Mouse (Mus musculus) limb, embryonic 12.5 days (tissue): ENCODE measurements around the gene Egf. TPM values are rescaled to one million over a fixed set of nuclear protein-coding genes. Genes with fewer than 3 reads are reported as not detected.
A peak's percentile ranks its signal among the peaks of the same experiment; 100 is the strongest.
"Not testable (repeated sequence)": the region's sequence is repeated elsewhere in the genome, so short reads cannot be mapped to it uniquely, and the experiment has no call there.

Source experiments
- ATAC-seq: fragments of 200-750 bp; cut with Nextera tagmentation; 2 replicates; pipeline ENCODE4 v1.8.0; 2017; ENCODE audit warnings: low read depth, moderate TSS enrichment; ENCODE audit not compliant: insufficient number of reproducible peaks, insufficient read depth, low FRiP score, low TSS enrichment
- H3K27ac ChIP-seq: fragments of 300-500 bp; sonication (generic); 2 replicates; pipeline ENCODE4 v1.5.1; 2016; ENCODE audit warnings: mild to moderate bottlenecking, moderate library complexity
- H3K27me3 ChIP-seq: fragments of 300-500 bp; sonication (generic); 2 replicates; pipeline ENCODE4 v1.6.1; 2016; ENCODE audit warnings: mild to moderate bottlenecking, moderate library complexity
- H3K36me3 ChIP-seq: fragments of 300-500 bp; sonication (generic); 2 replicates; pipeline ENCODE4 v1.6.1; 2016; ENCODE audit warnings: mild to moderate bottlenecking, moderate library complexity
- H3K4me1 ChIP-seq: fragments of 300-500 bp; sonication (generic); replicated peaks from 2 replicates; pipeline ENCODE4 v1.6.1; 2016
- H3K4me2 ChIP-seq: fragments of 300-500 bp; sonication (generic); 2 replicates; pipeline ENCODE4 v1.6.1; 2016; ENCODE audit warnings: mild to moderate bottlenecking, moderate library complexity
- H3K4me3 ChIP-seq: fragments of 300-500 bp; sonication (generic); replicated peaks from 2 replicates; pipeline ENCODE4 v1.5.1; 2016; ENCODE audit warnings: mild to moderate bottlenecking
- H3K9ac ChIP-seq: fragments of 300-500 bp; sonication (generic); replicated peaks from 2 replicates; pipeline ENCODE4 v1.6.1; 2016; ENCODE audit warnings: mild to moderate bottlenecking, moderate library complexity
- H3K9me3 ChIP-seq: fragments of 300-500 bp; sonication (generic); 2 replicates; pipeline ENCODE4 v1.6.1; 2016; ENCODE audit warnings: mild to moderate bottlenecking, moderate library complexity
- WGBS: fragments of 180-500 bp; shearing (Covaris S2); methylation state at CpG from one replicate; pipeline ENCODE4 v1.1.7; 2016; 5-methylcytosine and 5-hydroxymethylcytosine counted together
- polyA plus RNA-seq: library from polyadenylated mRNA; unstranded; fragments of >200 nt; fragmentation: Nextera tagmentation; extraction: Ambion mirVana; gene quantifications from 2 replicates; pipeline ENCODE4 v1.2.1, GENCODE M21; 2016

The Egf gene
- polyA plus RNA-seq, 1 experiment from 2014 or later = 2.0 TPM

- H3K4me2 ChIP-seq, H3K27ac ChIP-seq, H3K9me3 ChIP-seq, H3K4me1 ChIP-seq, H3K36me3 ChIP-seq, H3K9ac ChIP-seq, ATAC-seq, H3K4me3 ChIP-seq: not testable (repeated sequence)
- peaks cover 33% of the 10 kb centered on the region for H3K27me3 ChIP-seq
- 90% methylated on average over 1 of the region's 1 CpGs for WGBS
These were observed 2.5 kb upstream of the Egf start for GRCm38 (mm10) chr3:129757599-129757998.

DNA sequence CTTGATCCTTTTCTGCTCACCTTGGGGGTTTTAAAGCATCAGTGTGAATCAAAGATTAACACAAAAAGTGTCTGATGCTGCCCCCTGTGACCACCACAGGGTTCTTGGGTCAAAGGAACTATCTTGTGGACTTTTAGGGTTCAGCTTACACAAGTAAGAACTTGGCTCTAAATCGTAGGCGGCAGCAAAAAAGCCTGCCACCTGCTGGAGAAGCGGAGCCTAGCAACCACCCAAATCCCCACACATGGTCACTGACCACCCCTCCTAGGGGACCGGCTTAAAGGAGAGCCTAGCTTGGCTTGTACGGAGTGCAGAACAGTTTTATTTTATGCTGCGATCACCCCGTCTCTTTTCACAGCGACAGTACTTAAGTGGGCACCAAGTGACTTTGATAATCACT lies 10.3 kb downstream of the Egf start:
- Histone ChIP-seq H3K27ac (no peak overlapping the region), H3K4me1 (peaks cover 11% of the 10 kb centered on the region; the same call in 1 of the 2 replicates), H3K4me2 (no peak overlapping the region), H3K27me3 (no peaks in the 10 kb centered on the region), H3K4me3 (no peak overlapping the region), H3K9me3 (no peaks in the 10 kb centered on the region), H3K36me3 (no peaks in the 10 kb centered on the region), H3K9ac (no peak overlapping the region)
- WGBS = 69% methylated on average over 8 of the region's 8 CpGs
- no peak; the same call in 1 of the 2 replicates for ATAC-seq

DNA sequence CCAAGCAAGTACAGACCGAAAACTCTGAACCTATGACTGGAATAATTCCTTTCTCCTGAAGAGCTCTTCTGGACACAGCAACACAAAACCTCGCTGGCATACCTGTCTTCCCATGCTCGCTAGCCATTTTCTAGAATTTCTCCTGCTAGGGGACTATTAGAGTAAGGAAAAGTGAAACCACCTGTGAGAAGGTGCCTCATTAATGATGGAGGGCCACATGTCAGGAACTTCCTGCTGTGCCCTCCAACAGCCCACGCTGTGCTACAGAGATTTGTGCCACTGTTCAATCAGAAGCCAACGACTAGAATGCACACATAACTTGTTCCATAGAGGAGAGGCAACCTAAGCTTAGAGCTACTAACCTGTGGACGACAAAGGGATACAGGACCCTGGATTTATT lies 12.3 kb downstream of the Egf start:
- H3K4me2 ChIP-seq = no peak overlapping the region
- H3K4me1 ChIP-seq = peaks cover 23% of the 10 kb centered on the region
- H3K36me3 ChIP-seq = no peaks in the 10 kb centered on the region
- no peak for ATAC-seq
- H3K9ac ChIP-seq = no peak overlapping the region
- no peak overlapping the region for H3K27ac ChIP-seq
- no peaks in the 10 kb centered on the region for H3K27me3 ChIP-seq
- no peaks in the 10 kb centered on the region for H3K9me3 ChIP-seq
- WGBS = 32% methylated on average over 6 of the region's 6 CpGs
- H3K4me3 ChIP-seq = no peak overlapping the region

GRCm38 (mm10) chr3:129738291-129739183 lies 16.6 kb downstream of the Egf start:
- Histone ChIP-seq H3K27ac (no peak overlapping the region), H3K9me3 (no peaks in the 10 kb centered on the region), H3K4me2 (peak overlapping the region; percentile 24), H3K4me3 (no peak overlapping the region), H3K27me3 (no peaks in the 10 kb centered on the region), H3K4me1 (peaks cover 23% of the 10 kb centered on the region), H3K36me3 (no peaks in the 10 kb centered on the region), H3K9ac (no peak overlapping the region)
- ATAC-seq = no peak
- 36% methylated on average over 16 of the region's 16 CpGs for WGBS

- Histone ChIP-seq H3K27me3 (no peaks in the 10 kb centered on the region), H3K4me1 (no peaks in the 10 kb centered on the region), H3K4me2 (no peak overlapping the region), H3K9ac (no peak overlapping the region), H3K36me3 (no peaks in the 10 kb centered on the region), H3K4me3 (no peak overlapping the region), H3K9me3 (no peaks in the 10 kb centered on the region), H3K27ac (no peak overlapping the region)
- no peak for ATAC-seq
- WGBS = 86% methylated on average over 6 of the region's 6 CpGs
These were observed 23.5 kb downstream of the Egf start for GRCm38 (mm10) chr3:129731636-129732035.

- 27% methylated on average over 8 of the region's 8 CpGs for WGBS
- no peak for ATAC-seq
- Histone ChIP-seq H3K9ac (no peak overlapping the region), H3K9me3 (no peaks in the 10 kb centered on the region), H3K27me3 (no peaks in the 10 kb centered on the region), H3K36me3 (no peaks in the 10 kb centered on the region), H3K27ac (no peak overlapping the region), H3K4me1 (no peaks in the 10 kb centered on the region), H3K4me3 (no peak overlapping the region), H3K4me2 (no peak overlapping the region)
These were observed 24.7 kb downstream of the Egf start for GRCm38 (mm10) chr3:129730426-129730825.

- Histone ChIP-seq H3K27me3 (no peaks in the 10 kb centered on the region), H3K36me3 (no peaks in the 10 kb centered on the region), H3K4me2 (no peak overlapping the region), H3K4me3 (no peak overlapping the region), H3K9ac (no peak overlapping the region), H3K9me3 (no peaks in the 10 kb centered on the region), H3K27ac (no peak overlapping the region), H3K4me1 (no peaks in the 10 kb centered on the region)
- 81% methylated on average over 5 of the region's 5 CpGs for WGBS
- no peak for ATAC-seq
These were observed 25.2 kb downstream of the Egf start for GRCm38 (mm10) chr3:129729916-129730315.

- Histone ChIP-seq H3K9me3 (no peaks in the 10 kb centered on the region), H3K36me3 (no peaks in the 10 kb centered on the region), H3K4me1 (peaks cover 3% of the 10 kb centered on the region; the same call in 1 of the 2 replicates), H3K9ac (no peak overlapping the region), H3K4me3 (peak overlapping the region; percentile 43), H3K27ac (no peak overlapping the region), H3K4me2 (peak overlapping the region; percentile 68), H3K27me3 (no peaks in the 10 kb centered on the region)
- WGBS = 71% methylated on average over 5 of the region's 5 CpGs
- ATAC-seq = no peak
These were observed 29.5 kb downstream of the Egf start for GRCm38 (mm10) chr3:129725592-129725991.

- H3K4me2 ChIP-seq = peak overlapping the region; percentile 68
- H3K4me3 ChIP-seq = peak overlapping the region; percentile 43
- peak overlapping the region; percentile 14 for H3K9ac ChIP-seq
- ATAC-seq = peak; percentile 92
- H3K36me3 ChIP-seq = no peaks in the 10 kb centered on the region
- no peaks in the 10 kb centered on the region for H3K27me3 ChIP-seq
- H3K27ac ChIP-seq = 0 out of 2 replicates have a peak overlapping the region, but pooled peaks have one; percentile 1
- under 1% methylated on average over 24 of the region's 24 CpGs for WGBS
- H3K4me1 ChIP-seq = peaks cover 3% of the 10 kb centered on the region; the same call in 1 of the 2 replicates
- no peaks in the 10 kb centered on the region for H3K9me3 ChIP-seq
These were observed 30.1 kb downstream of the Egf start for GRCm38 (mm10) chr3:129724961-129725501.

DNA sequence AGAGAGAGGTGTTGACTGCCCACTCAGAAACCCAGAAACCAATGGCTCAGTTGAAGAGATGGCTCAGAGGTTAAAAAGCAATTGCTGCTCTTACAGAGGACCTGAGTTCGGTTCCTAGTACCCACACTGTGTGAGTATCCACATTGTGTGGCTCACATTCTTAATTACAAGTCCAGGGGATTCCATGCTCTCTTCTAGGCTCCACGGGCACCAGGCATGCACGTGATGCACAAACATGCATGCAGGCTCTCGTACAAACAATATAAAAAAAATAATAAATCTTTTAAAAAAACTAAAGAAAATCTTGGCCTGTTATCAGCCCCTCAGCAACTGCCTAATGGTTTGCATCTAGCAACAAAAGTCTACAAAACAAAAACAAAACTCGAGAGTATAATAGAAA lies 30.6 kb downstream of the Egf start:
- no peak for ATAC-seq
- 69% methylated on average over 5 of the region's 5 CpGs for WGBS
- peak overlapping the region; percentile 43 for H3K4me3 ChIP-seq
- H3K4me2 ChIP-seq = peak overlapping the region; percentile 68
- H3K36me3 ChIP-seq = no peaks in the 10 kb centered on the region
- peaks cover 3% of the 10 kb centered on the region; the same call in 1 of the 2 replicates for H3K4me1 ChIP-seq
- H3K9me3 ChIP-seq = no peaks in the 10 kb centered on the region
- H3K27ac ChIP-seq = no peak overlapping the region
- no peaks in the 10 kb centered on the region for H3K27me3 ChIP-seq
- H3K9ac ChIP-seq = 0 out of 2 replicates have a peak overlapping the region, but pooled peaks have one; percentile 14

GRCm38 (mm10) chr3:129723311-129723710 lies 31.8 kb downstream of the Egf start:
- Histone ChIP-seq H3K4me1 (peaks cover 3% of the 10 kb centered on the region; the same call in 1 of the 2 replicates), H3K4me3 (no peak overlapping the region), H3K27ac (no peak overlapping the region), H3K9me3 (no peaks in the 10 kb centered on the region), H3K9ac (no peak overlapping the region), H3K4me2 (no peak overlapping the region), H3K27me3 (no peaks in the 10 kb centered on the region), H3K36me3 (no peaks in the 10 kb centered on the region)
- WGBS = 79% methylated on average over 4 of the region's 4 CpGs
- no peak for ATAC-seq
